Comparison of ENCODE assay signal across 9 mouse cellular contexts in genomic region chr13:45524305-45524704, GRCm38 (mm10). TPM values are rescaled to one million over a fixed set of nuclear protein-coding genes. Genes with fewer than 3 reads are reported as not detected.
DNase-seq lines count a peak whose midpoint lies in the region; ATAC-seq and TF ChIP-seq lines count a peak whose summit lies in the region.
"Had no signal": no experiment of that assay in that cellular context is flagged by ENCODE, and none has a peak within 500 bp of the region (broad histone marks: within the 10 kb centered on the region; RNA-seq: fewer than 3 reads in every experiment).

No protein-coding gene starts in this region.

- no peak for ATAC-seq in heart, embryonic 11.5 days (replicated peaks; ENCODE audit: insufficient number of reproducible peaks, low FRiP score, low TSS enrichment)
- no peak for ATAC-seq in Patski
- ATAC-seq in kidney, embryonic 14.5 days (ENCODE audit: low FRiP score, low TSS enrichment), result no peak; the same call in 1 of the 2 replicates
- ATAC-seq in inflammation-experienced regulatory T-cells, adult 6 months, result no peak
- no peak for ATAC-seq in midbrain, embryonic 16.5 days
- ATAC-seq: intestine, embryonic 15.5 days had no signal

- CTCF ChIA-PET in Patski (lab: Charles Lee), result interaction anchor here (1.9 kb wide), 1 partner anchor 15 kb away, joined by 7 read pairs; no protein-coding TSS in a partner anchor

- H3K27ac ChIP-seq in heart, embryonic 11.5 days (ENCODE audit: low read depth, low read length), result no peak overlapping the region
- 0 out of 2 replicates have a peak overlapping the region, but pooled peaks have one; percentile 37 for H3K27ac ChIP-seq in kidney, embryonic 14.5 days (ENCODE audit: low read depth, low read length)
- H3K27ac ChIP-seq in midbrain, embryonic 16.5 days (ENCODE audit: low read length), result no peak overlapping the region
- H3K27ac ChIP-seq: intestine, embryonic 15.5 days had no signal

- peaks cover 5% of the 10 kb centered on the region; the same call in 1 of the 2 replicates for H3K36me3 ChIP-seq in heart, embryonic 11.5 days (ENCODE audit: control insufficient read depth, insufficient read depth, low read length)
- no peaks in the 10 kb centered on the region for H3K36me3 ChIP-seq in kidney, embryonic 14.5 days (ENCODE audit: control insufficient read depth, insufficient read depth, low read length)
- peaks cover 6% of the 10 kb centered on the region; the same call in 1 of the 2 replicates for H3K36me3 ChIP-seq in midbrain, embryonic 16.5 days (ENCODE audit: control insufficient read depth, insufficient read depth, low read length)
- H3K36me3 ChIP-seq: intestine, embryonic 15.5 days had no signal

- 72% methylated on average over 3 of the region's 3 CpGs for WGBS in heart, embryonic 11.5 days (ENCODE audit: insufficient replicate concordance)
- WGBS in kidney, embryonic 14.5 days, result 23% methylated on average over 3 of the region's 3 CpGs
- WGBS in midbrain, embryonic 16.5 days, result 70% methylated on average over 3 of the region's 3 CpGs

- no peaks in the 10 kb centered on the region for H3K9me3 ChIP-seq in heart, embryonic 11.5 days (replicated peaks; ENCODE audit: control insufficient read depth, low read length)
- no peaks in the 10 kb centered on the region for H3K9me3 ChIP-seq in kidney, embryonic 14.5 days (ENCODE audit: control insufficient read depth, low read length)
- no peaks in the 10 kb centered on the region for H3K9me3 ChIP-seq in midbrain, embryonic 16.5 days (replicated peaks; ENCODE audit: control insufficient read depth, low read length, poor library complexity, severe bottlenecking)
- H3K9me3 ChIP-seq: intestine, embryonic 15.5 days had no signal

- POLR2A ChIA-PET in Patski (lab: Charles Lee), result interaction anchor here (0.5 to 2.9 kb wide), 3 partner anchors 14 to 492 kb away, joined by 4 to 12 read pairs (median 4); partner anchors contain the start of gene Gmpr

- TF ChIP-seq CTCF in Patski (IDR thresholded peaks at IDR 0.05), result no peak

- no peak overlapping the region for H3K4me2 ChIP-seq in heart, embryonic 11.5 days
- H3K4me2 ChIP-seq in kidney, embryonic 14.5 days (replicated peaks; ENCODE audit: low read depth, low read length), result no peak overlapping the region
- H3K4me2 ChIP-seq in midbrain, embryonic 16.5 days (ENCODE audit: low read length), result no peak overlapping the region
- H3K4me2 ChIP-seq: intestine, embryonic 15.5 days had no signal

- H3K4me1 ChIP-seq in heart, embryonic 11.5 days (ENCODE audit: control insufficient read depth, insufficient read depth, low read length), result peaks cover 30% of the 10 kb centered on the region
- H3K4me1 ChIP-seq in kidney, embryonic 14.5 days (ENCODE audit: control insufficient read depth, insufficient read depth, low read length), result peaks cover 14% of the 10 kb centered on the region
- no peaks in the 10 kb centered on the region for H3K4me1 ChIP-seq in midbrain, embryonic 16.5 days (ENCODE audit: control insufficient read depth, insufficient read depth, low read length)
- H3K4me1 ChIP-seq: intestine, embryonic 15.5 days had no signal

- H3K4me3 ChIP-seq in heart, embryonic 11.5 days (ENCODE audit: low read depth, low read length), result no peak overlapping the region
- no peak overlapping the region for H3K4me3 ChIP-seq in kidney, embryonic 14.5 days (ENCODE audit: low read length)
- H3K4me3 ChIP-seq in midbrain, embryonic 16.5 days (ENCODE audit: low read depth, low read length), result no peak overlapping the region
- H3K4me3 ChIP-seq: intestine, embryonic 15.5 days had no signal

- peak; percentile 94 for DNase-seq in heart, adult 11 months
- peak; percentile 70 for DNase-seq in Patski (ENCODE audit: low read depth, low spot score)
- peak; percentile 89 for DNase-seq in cerebellum, adult 9-10 months
- DNase-seq in spleen, adult 12 weeks (ENCODE audit: low spot score), result no peak

- no peaks in the 10 kb centered on the region for H3K27me3 ChIP-seq in heart, embryonic 11.5 days (ENCODE audit: control insufficient read depth, insufficient read depth, low read length)
- H3K27me3 ChIP-seq in Patski, result no peaks in the 10 kb centered on the region
- H3K27me3 ChIP-seq in kidney, embryonic 14.5 days (ENCODE audit: control insufficient read depth, insufficient read depth, low read length), result no peaks in the 10 kb centered on the region
- no peaks in the 10 kb centered on the region for H3K27me3 ChIP-seq in midbrain, embryonic 16.5 days (ENCODE audit: control insufficient read depth, insufficient read depth, low read depth, low read length)
- H3K27me3 ChIP-seq: intestine, embryonic 15.5 days had no signal

- no peak overlapping the region for H3K9ac ChIP-seq in heart, embryonic 11.5 days (ENCODE audit: low read depth, low read length)
- H3K9ac ChIP-seq in kidney, embryonic 14.5 days (ENCODE audit: low read depth, low read length), result no peak overlapping the region
- no peak overlapping the region for H3K9ac ChIP-seq in midbrain, embryonic 16.5 days (ENCODE audit: low read depth, low read length)
- H3K9ac ChIP-seq: intestine, embryonic 15.5 days had no signal

- in situ Hi-C loops in Patski (cut with MboI; ENCODE audit: low pct_unique_long_range_greater_than_20kb), result no loop called here

RNA-seq across cellular contexts. Expression of gene Gmpr, which starts 17.1 kb away (rescaled TPM):
- 176 and 191 TPM in 2 replicates for polyA plus RNA-seq in heart, embryonic 11.5 days (2014; fragmentation: Nextera tagmentation; extraction: Ambion mirVana)
- 91.3 TPM for polyA plus RNA-seq in Patski (2021)
- 38.7 and 48.9 TPM in 2 replicates for polyA plus RNA-seq in kidney, embryonic 14.5 days (2014; fragmentation: Nextera tagmentation; extraction: Ambion mirVana)
- polyA plus RNA-seq in inflammation-experienced regulatory T-cells, adult 6 months (2017; shearing (Covaris generic)), result under 1 TPM in 1 of 3 experiments, not detected in 2; 0.52 TPM
- polyA plus RNA-seq in midbrain, embryonic 16.5 days (2015; fragmentation: Nextera tagmentation; extraction: Ambion mirVana), result 25.0 and 33.8 TPM in 2 replicates

Comparison
In these comparisons a context has a peak if more than half of its experiments do, and no peak if none do; other contexts are left out.
1. RNA of gene Gmpr, which starts 17.1 kb away (polyA plus RNA-seq): 176 to 191 TPM in heart, embryonic 11.5 days, 91.3 TPM in Patski (single experiment), 38.7 to 48.9 TPM in kidney, embryonic 14.5 days and 25.0 to 33.8 TPM in midbrain, embryonic 16.5 days; 0.52 TPM in inflammation-experienced regulatory T-cells, adult 6 months; every median in the first group is over 10 times any median in the second.